Mouse (Mus musculus) thymus, postnatal 14 days (tissue): Measurements from ENCODE around the gene Trmt5.

ENCODE experiments used
- DNase-seq: peaks from one replicate; pipeline ENCODE4 v3.0.0; 2021

The Trmt5 gene

GRCm38 (mm10) chr12:73269531-73269930 is 17.0 kb downstream of the Trmt5 start:
- DNase-seq = no peak

DNA sequence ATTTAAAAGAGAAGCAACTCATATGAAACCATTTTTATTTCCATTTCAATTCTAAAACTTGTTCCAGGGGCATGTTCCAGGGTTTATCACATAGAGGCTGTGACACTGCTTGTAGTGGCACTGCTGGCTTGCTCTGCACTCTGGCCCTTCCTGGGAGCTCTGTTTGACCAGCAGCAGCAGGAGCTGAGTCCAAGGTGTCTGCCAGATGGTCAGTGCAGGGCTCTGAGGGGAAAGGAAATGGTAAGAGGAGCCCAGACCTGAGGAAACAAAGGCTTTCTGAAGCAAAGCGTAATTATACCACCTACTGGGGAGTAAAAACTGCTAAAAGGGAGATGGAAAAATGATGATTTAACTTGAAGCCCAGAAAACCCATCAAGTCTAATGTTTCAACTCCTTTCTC is 18.0 kb downstream of the Trmt5 start:
- DNase-seq = no peak

- no peak for DNase-seq
Observed at GRCm38 (mm10) chr12:73266597-73266996, 19.9 kb downstream of the Trmt5 start.

- DNase-seq = no peak
Observed at GRCm38 (mm10) chr12:73265381-73265978, 21.0 kb downstream of the Trmt5 start.

- DNase-seq = no peak
Observed at GRCm38 (mm10) chr12:73260339-73260738, 26.2 kb downstream of the Trmt5 start.

GRCm38 (mm10) chr12:73259269-73259668 is 27.2 kb downstream of the Trmt5 start:
- DNase-seq = no peak

DNA sequence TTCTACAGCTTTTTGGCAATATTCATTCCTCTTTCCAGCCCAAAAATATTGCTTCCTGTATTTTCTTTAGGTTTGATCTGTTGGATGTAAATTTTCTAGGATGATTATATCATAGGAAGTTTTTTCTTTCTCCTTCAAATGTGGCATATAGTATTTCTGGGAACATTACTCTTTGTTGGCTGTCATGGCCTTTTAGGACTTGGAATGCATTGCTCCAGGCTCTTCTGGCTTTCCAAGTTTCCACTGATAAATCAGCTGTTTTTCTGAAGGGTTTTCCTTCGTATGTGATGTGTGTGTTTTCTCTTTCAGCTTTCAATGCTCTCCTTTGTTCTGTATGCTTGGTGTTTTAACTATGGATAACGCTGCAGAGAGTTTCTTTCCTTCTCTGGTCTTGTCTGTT is 31.5 kb downstream of the Trmt5 start:
- DNase-seq = no peak

DNA sequence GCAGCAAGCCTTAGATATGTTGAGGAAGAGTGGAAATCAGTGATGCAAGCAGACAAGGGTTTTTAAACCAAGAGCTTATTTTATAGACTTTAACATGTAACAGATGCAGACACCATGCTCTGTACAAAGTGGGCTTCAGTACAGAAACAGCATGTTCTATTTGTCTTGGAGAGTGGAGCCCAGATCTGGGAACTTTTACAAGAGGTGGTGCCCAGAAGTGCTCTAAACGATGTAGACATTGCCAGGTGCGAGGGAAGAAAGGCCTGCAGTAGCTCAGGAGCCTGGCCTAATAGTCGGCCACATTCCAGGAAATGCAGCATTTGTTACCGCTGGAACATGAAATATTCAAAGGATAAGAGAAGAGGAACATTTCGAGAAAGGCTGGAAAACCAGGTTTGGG is 40.8 kb downstream of the Trmt5 start:
- no peak for DNase-seq

- no peak for DNase-seq
Observed at GRCm38 (mm10) chr12:73241960-73242359, 44.5 kb downstream of the Trmt5 start.

DNA sequence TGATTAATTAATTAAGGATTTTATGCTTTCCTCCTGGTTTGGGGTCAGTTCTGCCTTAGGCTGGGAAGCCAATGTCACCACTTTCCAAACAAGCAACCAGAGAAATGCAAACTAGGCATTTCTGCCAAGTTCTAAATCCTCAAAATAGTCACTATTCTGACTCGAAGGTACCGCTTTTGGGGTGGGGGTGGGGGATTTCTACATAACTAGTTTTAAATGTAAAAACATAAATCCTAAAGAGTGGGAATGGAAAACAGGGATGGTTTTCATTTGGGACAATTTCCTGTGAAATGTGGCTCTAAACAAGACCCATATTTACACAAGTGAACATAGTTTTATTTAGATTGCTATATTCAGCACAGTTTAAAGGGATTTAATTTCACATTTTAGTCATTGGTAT is 53.9 kb downstream of the Trmt5 start:
- DNase-seq = no peak

DNA sequence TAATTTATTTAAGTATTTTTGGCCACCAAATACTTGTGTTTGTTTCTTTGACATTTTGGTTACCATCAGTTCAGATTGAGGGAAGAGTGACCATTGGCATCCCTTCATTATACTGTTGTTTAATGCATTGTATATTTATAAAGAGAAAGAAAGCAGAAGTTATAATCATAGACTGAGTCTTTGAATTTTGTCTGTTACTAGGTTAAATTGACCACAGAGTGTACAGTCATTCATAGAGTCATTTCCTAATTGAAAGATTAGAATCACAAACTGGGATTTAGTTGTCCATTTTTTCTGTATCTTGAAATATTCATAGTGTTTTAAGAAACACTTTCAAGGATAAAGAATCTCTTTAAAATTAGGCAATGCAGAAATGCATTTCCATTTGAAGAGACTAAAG is 55.0 kb downstream of the Trmt5 start:
- DNase-seq = no peak

DNA sequence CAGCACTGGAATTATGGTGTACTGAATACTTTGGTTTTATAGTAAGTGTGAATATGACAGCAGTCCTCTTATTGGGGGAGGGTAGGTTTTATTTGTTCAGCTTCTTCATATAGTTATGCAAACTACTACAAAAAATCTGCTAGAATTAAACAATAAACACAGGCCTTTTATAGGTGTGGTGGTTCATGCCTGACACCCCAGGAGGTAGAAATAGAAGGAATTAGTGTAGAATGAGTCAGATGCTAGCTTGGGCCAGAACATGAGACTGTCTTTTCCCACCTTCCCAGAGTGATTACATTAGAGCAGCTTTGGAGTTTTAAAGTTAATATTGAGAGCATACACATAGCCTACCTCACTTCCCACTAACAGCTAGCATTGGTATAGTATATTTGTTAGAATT is 56.3 kb downstream of the Trmt5 start:
- no peak for DNase-seq
